Mouse (Mus musculus): ENCODE results near the gene Perp.

DNA sequence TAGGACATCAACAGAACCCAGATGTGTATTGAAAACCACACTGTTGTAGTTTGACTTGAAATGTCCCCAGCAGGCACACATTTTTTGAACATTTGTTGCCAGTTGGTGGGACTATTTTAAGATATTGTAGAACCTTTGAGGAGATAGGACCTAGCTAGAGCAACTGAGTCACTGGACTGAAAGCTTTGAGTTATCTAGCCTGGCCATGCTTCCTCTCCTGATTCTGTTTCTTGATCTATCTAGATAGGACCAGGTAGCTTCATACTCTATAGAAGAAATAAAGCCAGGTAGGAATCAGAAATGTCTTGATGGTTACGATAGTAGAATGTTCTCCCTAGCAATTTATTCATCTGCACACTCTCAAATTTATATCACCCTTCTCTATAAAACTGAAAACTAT lies 43.9 kb downstream of the Perp start:
- TF ChIP-seq CTCF (IDR thresholded peaks at IDR 0.05; ENCODE audit: extremely low read depth, insufficient read depth, low read length) (no peak), POLR2A (IDR thresholded peaks at IDR 0.05; ENCODE audit: extremely low read depth, insufficient read depth, low read length) (no peak)

Measured in cortical plate, adult 2 months (tissue).